Comparison of ENCODE assay signal across 15 mouse cellular contexts in the genomic region with DNA sequence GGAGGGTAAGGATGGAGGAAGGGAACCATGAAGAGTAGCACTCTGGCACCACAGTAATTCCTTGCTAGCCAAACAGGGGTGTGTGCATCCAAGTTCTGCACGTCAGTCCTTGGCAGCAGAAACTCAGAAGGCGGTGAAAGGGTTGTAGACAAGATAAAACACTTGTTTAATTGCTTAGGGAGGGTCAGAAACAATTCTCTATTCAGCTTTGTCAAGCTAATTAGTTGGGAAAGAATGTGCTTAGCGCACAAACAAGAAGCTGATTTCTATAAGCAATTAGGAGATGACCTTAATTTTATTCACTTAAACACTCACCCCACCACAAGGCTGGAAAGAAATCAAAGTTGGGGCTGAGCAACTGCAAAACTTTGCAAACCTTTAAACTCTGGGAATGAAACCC.
A peak's percentile ranks its signal among the peaks of the same experiment; 100 is the strongest.
DNase-seq lines count a peak whose midpoint lies in the region.
"Had no signal": no experiment of that assay in that cellular context is flagged by ENCODE, and none has a peak within 500 bp of the region (broad histone marks: within the 10 kb centered on the region; RNA-seq: fewer than 3 reads in every experiment).

No protein-coding gene starts in this region.

- DNase-seq in cerebellum, postnatal 10 days: peak; percentile 33 to 40
- DNase-seq in cerebellum, adult 18-20 months: no peak
- peak; percentile 63 for DNase-seq in heart, adult 11 months
- no peak for DNase-seq in heart, adult 8-10 months (ENCODE audit: low spot score)
- DNase-seq in lung, postnatal 10 days: peak; percentile 30
- no peak for DNase-seq in lung, postnatal 14 days
- DNase-seq in adrenal gland, adult 2 months: no peak
- DNase-seq: adrenal gland, postnatal 14 days; B cell, adult 2 months; cerebellum, adult 2 months; cerebellum, postnatal 25 days; gastrocnemius, postnatal 10 days; heart, adult 2 months; heart, postnatal 4 days; kidney, adult 18-20 months had no signal

Comparison
In these comparisons a context has a peak if more than half of its experiments do, and no peak if none do; other contexts are left out.
1. DNase-seq: peak in cerebellum, postnatal 10 days (2 of 2), heart, adult 11 months (single experiment) and lung, postnatal 10 days (single experiment); none in cerebellum, adult 18-20 months (0 of 2), heart, adult 8-10 months (single experiment), lung, postnatal 14 days (single experiment) and adrenal gland, adult 2 months (single experiment).